Mouse (Mus musculus): ENCODE measurements around the gene Gm10322. TPM values are rescaled to one million over a fixed set of nuclear protein-coding genes. Genes with fewer than 3 reads are reported as not detected.

Gm10322 gene
- polyA plus RNA-seq (2014; fragmentation: Nextera tagmentation; extraction: Ambion mirVana): not detected in 2 replicates

GRCm38 (mm10) chr10:59615981-59616520 lies at the start of gene Gm10322:
Gene Gm10322, plus strand, starts transcription at chr10:59616063.
- H3K4me2 ChIP-seq (replicated peaks): peak within 1 kb of the TSS; percentile 73
- peak; percentile 83 for ATAC-seq (ENCODE audit: low FRiP score)
- H3K9ac ChIP-seq: peak within 1 kb of the TSS; percentile 90
- under 1% methylated on average over 47 of the region's 51 CpGs for WGBS
- no peaks in the 10 kb centered on the region for H3K9me3 ChIP-seq (ENCODE audit: control insufficient read depth, low read length)
- H3K4me1 ChIP-seq (replicated peaks; ENCODE audit: control insufficient read depth, insufficient read depth, low read length): peaks cover 19% of the 10 kb centered on the region
- no peaks in the 10 kb centered on the region for H3K27me3 ChIP-seq (ENCODE audit: control insufficient read depth, insufficient read depth, low read length)
- peak within 1 kb of the TSS; percentile 96 for H3K4me3 ChIP-seq (replicated peaks; ENCODE audit: low read length)
- peak within 1 kb of the TSS; percentile 92 for H3K27ac ChIP-seq
- no peaks in the 10 kb centered on the region for H3K36me3 ChIP-seq (replicated peaks; ENCODE audit: control insufficient read depth, insufficient read depth)
- DNase-seq (ENCODE audit: low spot score): peak; percentile 47

- H3K36me3 ChIP-seq (replicated peaks; ENCODE audit: control insufficient read depth, insufficient read depth): no peaks in the 10 kb centered on the region
- H3K27ac ChIP-seq: no peak overlapping the region
- no peak for ATAC-seq (ENCODE audit: low FRiP score)
- no peak overlapping the region for H3K9ac ChIP-seq
- no peaks in the 10 kb centered on the region for H3K9me3 ChIP-seq (ENCODE audit: control insufficient read depth, low read length)
- H3K4me1 ChIP-seq (replicated peaks; ENCODE audit: control insufficient read depth, insufficient read depth, low read length): no peaks in the 10 kb centered on the region
- 92% methylated on average over 13 of the region's 13 CpGs for WGBS
- DNase-seq (ENCODE audit: low spot score): no peak
- no peak overlapping the region for H3K4me2 ChIP-seq (replicated peaks)
- H3K4me3 ChIP-seq (replicated peaks; ENCODE audit: low read length): no peak overlapping the region
- H3K27me3 ChIP-seq (ENCODE audit: control insufficient read depth, insufficient read depth, low read length): no peaks in the 10 kb centered on the region
Observed at GRCm38 (mm10) chr10:59566968-59567367, 48.9 kb upstream of the Gm10322 start.

- no peak for ATAC-seq (ENCODE audit: low FRiP score)
- DNase-seq (ENCODE audit: low spot score): no peak
- Histone ChIP-seq H3K27me3 (ENCODE audit: control insufficient read depth, insufficient read depth, low read length) (no peaks in the 10 kb centered on the region), H3K36me3 (replicated peaks; ENCODE audit: control insufficient read depth, insufficient read depth) (no peaks in the 10 kb centered on the region), H3K4me1 (replicated peaks; ENCODE audit: control insufficient read depth, insufficient read depth, low read length) (no peaks in the 10 kb centered on the region), H3K4me3 (replicated peaks; ENCODE audit: low read length) (no peak overlapping the region), H3K4me2 (replicated peaks) (no peak overlapping the region), H3K9ac (no peak overlapping the region), H3K9me3 (ENCODE audit: control insufficient read depth, low read length) (peaks cover 17% of the 10 kb centered on the region), H3K27ac (no peak overlapping the region)
- 67% methylated on average over 10 of the region's 10 CpGs for WGBS
Observed at GRCm38 (mm10) chr10:59568665-59569480, 47.0 kb upstream of the Gm10322 start.

GRCm38 (mm10) chr10:59569481-59569869 lies 46.4 kb upstream of the Gm10322 start:
- H3K4me1 ChIP-seq (replicated peaks; ENCODE audit: control insufficient read depth, insufficient read depth, low read length): no peaks in the 10 kb centered on the region
- H3K36me3 ChIP-seq (replicated peaks; ENCODE audit: control insufficient read depth, insufficient read depth): no peaks in the 10 kb centered on the region
- H3K27ac ChIP-seq: no peak overlapping the region
- no peak overlapping the region for H3K4me3 ChIP-seq (replicated peaks; ENCODE audit: low read length)
- ATAC-seq (ENCODE audit: low FRiP score) (no peak), DNase-seq (ENCODE audit: low spot score) (no peak)
- WGBS: 96% methylated on average over 1 of the region's 1 CpGs
- no peaks in the 10 kb centered on the region for H3K27me3 ChIP-seq (ENCODE audit: control insufficient read depth, insufficient read depth, low read length)
- peaks cover 23% of the 10 kb centered on the region for H3K9me3 ChIP-seq (ENCODE audit: control insufficient read depth, low read length)
- H3K4me2 ChIP-seq (replicated peaks): no peak overlapping the region
- no peak overlapping the region for H3K9ac ChIP-seq

- H3K27me3 ChIP-seq (ENCODE audit: control insufficient read depth, insufficient read depth, low read length): no peaks in the 10 kb centered on the region
- no peak overlapping the region for H3K27ac ChIP-seq
- ATAC-seq (ENCODE audit: low FRiP score) (no peak), DNase-seq (ENCODE audit: low spot score) (no peak)
- H3K36me3 ChIP-seq (replicated peaks; ENCODE audit: control insufficient read depth, insufficient read depth): no peaks in the 10 kb centered on the region
- H3K9me3 ChIP-seq (ENCODE audit: control insufficient read depth, low read length): peaks cover 23% of the 10 kb centered on the region
- no peak overlapping the region for H3K4me2 ChIP-seq (replicated peaks)
- H3K9ac ChIP-seq: no peak overlapping the region
- 85% methylated on average over 6 of the region's 6 CpGs for WGBS
- no peak overlapping the region for H3K4me3 ChIP-seq (replicated peaks; ENCODE audit: low read length)
- no peaks in the 10 kb centered on the region for H3K4me1 ChIP-seq (replicated peaks; ENCODE audit: control insufficient read depth, insufficient read depth, low read length)
Observed at GRCm38 (mm10) chr10:59570360-59570759, 45.5 kb upstream of the Gm10322 start.

GRCm38 (mm10) chr10:59570780-59571179 lies 45.1 kb upstream of the Gm10322 start:
- H3K4me2 ChIP-seq (replicated peaks): no peak overlapping the region
- H3K9me3 ChIP-seq (ENCODE audit: control insufficient read depth, low read length): peaks cover 23% of the 10 kb centered on the region
- no peak overlapping the region for H3K9ac ChIP-seq
- H3K4me1 ChIP-seq (replicated peaks; ENCODE audit: control insufficient read depth, insufficient read depth, low read length): no peaks in the 10 kb centered on the region
- H3K4me3 ChIP-seq (replicated peaks; ENCODE audit: low read length): no peak overlapping the region
- ATAC-seq (ENCODE audit: low FRiP score) (no peak), DNase-seq (ENCODE audit: low spot score) (no peak)
- no peak overlapping the region for H3K27ac ChIP-seq
- H3K36me3 ChIP-seq (replicated peaks; ENCODE audit: control insufficient read depth, insufficient read depth): no peaks in the 10 kb centered on the region
- WGBS: 83% methylated on average over 2 of the region's 2 CpGs
- H3K27me3 ChIP-seq (ENCODE audit: control insufficient read depth, insufficient read depth, low read length): no peaks in the 10 kb centered on the region

- Histone ChIP-seq H3K27ac (no peak overlapping the region), H3K36me3 (replicated peaks; ENCODE audit: control insufficient read depth, insufficient read depth) (no peaks in the 10 kb centered on the region), H3K4me3 (replicated peaks; ENCODE audit: low read length) (no peak overlapping the region), H3K9ac (no peak overlapping the region), H3K9me3 (ENCODE audit: control insufficient read depth, low read length) (peaks cover 23% of the 10 kb centered on the region), H3K27me3 (ENCODE audit: control insufficient read depth, insufficient read depth, low read length) (no peaks in the 10 kb centered on the region), H3K4me1 (replicated peaks; ENCODE audit: control insufficient read depth, insufficient read depth, low read length) (no peaks in the 10 kb centered on the region), H3K4me2 (replicated peaks) (no peak overlapping the region)
- 91% methylated on average over 4 of the region's 4 CpGs for WGBS
- DNase-seq (ENCODE audit: low spot score) (no peak), ATAC-seq (ENCODE audit: low FRiP score) (no peak)
Observed at GRCm38 (mm10) chr10:59571273-59571672, 44.6 kb upstream of the Gm10322 start.

GRCm38 (mm10) chr10:59571964-59572363 lies 43.9 kb upstream of the Gm10322 start:
- no peak overlapping the region for H3K4me3 ChIP-seq (replicated peaks; ENCODE audit: low read length)
- DNase-seq (ENCODE audit: low spot score): no peak
- H3K9ac ChIP-seq: no peak overlapping the region
- H3K4me1 ChIP-seq (replicated peaks; ENCODE audit: control insufficient read depth, insufficient read depth, low read length): no peaks in the 10 kb centered on the region
- no peak overlapping the region for H3K4me2 ChIP-seq (replicated peaks)
- no peak overlapping the region for H3K27ac ChIP-seq
- peaks cover 23% of the 10 kb centered on the region for H3K9me3 ChIP-seq (ENCODE audit: control insufficient read depth, low read length)
- H3K27me3 ChIP-seq (ENCODE audit: control insufficient read depth, insufficient read depth, low read length): no peaks in the 10 kb centered on the region
- 91% methylated on average over 5 of the region's 5 CpGs for WGBS
- ATAC-seq (ENCODE audit: low FRiP score): no peak
- H3K36me3 ChIP-seq (replicated peaks; ENCODE audit: control insufficient read depth, insufficient read depth): no peaks in the 10 kb centered on the region

- WGBS: 58% methylated on average over 5 of the region's 5 CpGs
- H3K9ac ChIP-seq: no peak overlapping the region
Observed at GRCm38 (mm10) chr10:59576305-59576704, 39.6 kb upstream of the Gm10322 start.

More at GRCm38 (mm10) chr10:59576305-59576704, 39.6 kb upstream of the Gm10322 start:
- no peak overlapping the region for H3K4me3 ChIP-seq (replicated peaks; ENCODE audit: low read length)
- 0 out of 2 replicates have a peak, but pooled peaks cover 7% of the 10 kb centered on the region for H3K4me1 ChIP-seq (replicated peaks; ENCODE audit: control insufficient read depth, insufficient read depth, low read length)
- no peaks in the 10 kb centered on the region for H3K36me3 ChIP-seq (replicated peaks; ENCODE audit: control insufficient read depth, insufficient read depth)
- ATAC-seq (ENCODE audit: low FRiP score): no peak
- no peak overlapping the region for H3K27ac ChIP-seq
- H3K9me3 ChIP-seq (ENCODE audit: control insufficient read depth, low read length): peaks cover 23% of the 10 kb centered on the region
- no peaks in the 10 kb centered on the region for H3K27me3 ChIP-seq (ENCODE audit: control insufficient read depth, insufficient read depth, low read length)
- no peak for DNase-seq (ENCODE audit: low spot score)
- H3K4me2 ChIP-seq (replicated peaks): no peak overlapping the region
